Mouse (Mus musculus) lung, adult 2 months (tissue): Measurements from ENCODE around the gene Fabp7.

Experiments used
- CTCF ChIP-seq: fragments of 200-500 bp; IDR thresholded peaks from 2 replicates; pipeline ENCODE4 v1.5.1; 2011; ENCODE audit warnings: mild to moderate bottlenecking, low read length, control low read depth; ENCODE audit not compliant: insufficient read depth
- POLR2A ChIP-seq: fragments of 200-500 bp; IDR thresholded peaks from 2 replicates; pipeline ENCODE4 v1.6.1; 2011; ENCODE audit warnings: low read depth, mild to moderate bottlenecking, control low read depth, low read length, borderline replicate concordance; ENCODE audit errors: extremely low read depth

DNA sequence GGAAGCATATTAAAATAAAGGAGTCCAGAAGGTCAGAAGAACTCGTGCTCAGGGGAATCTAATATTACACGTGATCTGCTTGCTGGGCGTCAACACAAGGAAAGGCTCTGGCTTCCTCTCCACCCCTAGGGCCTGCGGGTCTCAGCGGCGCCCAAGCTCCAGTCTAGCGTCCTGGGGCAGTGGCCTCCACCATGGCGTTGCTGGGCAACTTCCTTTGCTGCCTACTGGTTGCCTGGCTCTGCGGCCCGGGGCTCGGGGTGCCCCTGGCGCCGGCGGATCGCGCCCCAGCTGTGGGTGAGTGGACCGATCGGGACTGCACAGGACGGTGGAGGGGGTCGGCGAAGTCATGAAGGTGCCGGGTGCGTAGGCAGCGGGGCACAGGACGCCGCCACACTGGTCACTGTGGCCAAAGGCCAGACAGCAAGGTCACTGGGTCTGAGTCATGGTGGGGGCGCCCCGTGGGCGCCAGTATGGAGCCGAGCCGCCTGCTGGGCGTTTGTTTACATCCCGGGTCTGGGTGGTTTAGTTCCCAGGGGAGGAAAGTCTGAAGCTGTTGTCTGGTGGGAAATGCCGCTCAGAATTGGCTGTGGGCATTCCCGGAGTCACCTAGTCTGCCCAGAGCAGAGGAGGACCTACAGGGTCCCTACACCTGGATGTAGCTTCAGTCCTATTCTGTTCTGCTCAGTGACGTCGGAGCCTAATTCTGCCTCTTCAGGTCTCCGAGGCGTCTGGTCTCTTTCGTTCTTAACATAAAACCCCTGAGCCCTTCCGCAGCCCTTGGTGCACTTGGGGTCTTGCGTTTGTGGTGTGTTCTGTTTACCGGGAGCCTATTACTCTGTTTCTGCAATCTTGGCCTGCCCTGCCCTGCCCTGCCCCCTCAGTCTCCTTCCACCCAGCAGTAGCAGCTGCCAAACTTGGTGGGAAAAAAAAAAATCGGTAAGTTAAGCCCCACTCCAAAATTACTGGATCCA, 10.1 kb downstream of the Fabp7 start:
- TF ChIP-seq CTCF (no peak), POLR2A (peak; percentile 49; the same call in 1 of the 2 replicates)
